Mouse (Mus musculus) neural tube, embryonic 15.5 days (tissue): ENCODE data around the gene Phospho1. TPM values are rescaled to one million over a fixed set of nuclear protein-coding genes. Genes with fewer than 3 reads are reported as not detected.

Experiments used
- ATAC-seq: fragments of 200-750 bp; cut with Nextera tagmentation; 2 replicates; pipeline ENCODE4 v1.8.0; 2017; ENCODE audit warnings: mild to moderate bottlenecking, moderate TSS enrichment, moderate library complexity; ENCODE audit not compliant: low FRiP score
- H3K27ac ChIP-seq: fragments of 300-500 bp; sonication (generic); replicated peaks from 2 replicates; pipeline ENCODE4 v1.5.1; 2015; ENCODE audit warnings: mild to moderate bottlenecking, inconsistent platforms
- H3K27me3 ChIP-seq: fragments of 300-500 bp; sonication (generic); replicated peaks from 2 replicates; pipeline ENCODE4 v1.6.1; 2015; ENCODE audit warnings: inconsistent platforms
- H3K36me3 ChIP-seq: fragments of 300-500 bp; sonication (generic); 2 replicates; pipeline ENCODE4 v1.6.1; 2015; ENCODE audit warnings: inconsistent platforms
- H3K4me1 ChIP-seq: fragments of 300-500 bp; sonication (generic); 2 replicates; pipeline ENCODE4 v1.6.1; 2015; ENCODE audit warnings: inconsistent platforms
- H3K4me2 ChIP-seq: fragments of 300-500 bp; sonication (generic); 2 replicates; pipeline ENCODE4 v1.6.1; 2015; ENCODE audit warnings: inconsistent platforms, mild to moderate bottlenecking, moderate library complexity
- H3K4me3 ChIP-seq: fragments of 300-500 bp; sonication (generic); replicated peaks from 2 replicates; pipeline ENCODE4 v1.5.1; 2015; ENCODE audit warnings: mild to moderate bottlenecking, inconsistent platforms
- H3K9ac ChIP-seq: fragments of 300-500 bp; sonication (generic); replicated peaks from 2 replicates; pipeline ENCODE4 v1.6.1; 2015; ENCODE audit warnings: mild to moderate bottlenecking, inconsistent platforms
- H3K9me3 ChIP-seq: fragments of 300-500 bp; sonication (generic); replicated peaks from 2 replicates; pipeline ENCODE4 v1.6.1; 2016; ENCODE audit warnings: inconsistent platforms
- WGBS: fragments of 180-500 bp; shearing (Covaris S2); methylation state at CpG from one replicate; pipeline ENCODE4 v1.1.7; 2015; ENCODE audit warnings: mixed read lengths; 5-methylcytosine and 5-hydroxymethylcytosine counted together
- polyA plus RNA-seq: library from polyadenylated mRNA; unstranded; fragments of >200 nt; fragmentation: Nextera tagmentation; extraction: Ambion mirVana; gene quantifications from 2 replicates; pipeline ENCODE4 v1.2.1, GENCODE M21; 2015

Phospho1 gene
- 0.64 TPM in 1 of 2 replicates, not detected in the other for polyA plus RNA-seq

- peak within 1 kb of the TSS; percentile 55 for H3K4me3 ChIP-seq
- peaks cover 58% of the 10 kb centered on the region for H3K27me3 ChIP-seq
- WGBS: under 1% methylated on average over 68 of the region's 78 CpGs
- H3K4me1 ChIP-seq: peaks cover 13% of the 10 kb centered on the region
- H3K9ac ChIP-seq: peak within 1 kb of the TSS; percentile 72
- ATAC-seq: peak; percentile 98
- no peaks in the 10 kb centered on the region for H3K36me3 ChIP-seq
- peak within 1 kb of the TSS; percentile 100 for H3K4me2 ChIP-seq
- H3K9me3 ChIP-seq: no peaks in the 10 kb centered on the region
- H3K27ac ChIP-seq: no peak within 1 kb of the TSS
Measured at GRCm38 (mm10) chr11:95824071-95824876, at the start of gene Phospho1. Gene Phospho1, plus strand, starts transcription at chr11:95824499.

- Histone ChIP-seq H3K9ac (no peak overlapping the region), H3K4me3 (no peak overlapping the region), H3K27ac (no peak overlapping the region), H3K27me3 (no peaks in the 10 kb centered on the region), H3K4me2 (no peak overlapping the region), H3K9me3 (no peaks in the 10 kb centered on the region), H3K36me3 (0 out of 2 replicates have a peak, but pooled peaks cover 4% of the 10 kb centered on the region), H3K4me1 (no peaks in the 10 kb centered on the region)
- no peak for ATAC-seq
- 83% methylated on average over 17 of the region's 17 CpGs for WGBS
Measured at GRCm38 (mm10) chr11:95777323-95778297, 46.7 kb upstream of the Phospho1 start.

- Histone ChIP-seq H3K4me1 (no peaks in the 10 kb centered on the region), H3K27me3 (no peaks in the 10 kb centered on the region), H3K9me3 (no peaks in the 10 kb centered on the region), H3K27ac (no peak overlapping the region), H3K36me3 (0 out of 2 replicates have a peak, but pooled peaks cover 4% of the 10 kb centered on the region), H3K4me3 (no peak overlapping the region), H3K9ac (no peak overlapping the region), H3K4me2 (no peak overlapping the region)
- 81% methylated on average over 4 of the region's 4 CpGs for WGBS
- no peak for ATAC-seq
Measured at GRCm38 (mm10) chr11:95778831-95779251, 45.5 kb upstream of the Phospho1 start.

GRCm38 (mm10) chr11:95779366-95779765 is 44.9 kb upstream of the Phospho1 start:
- Histone ChIP-seq H3K27ac (no peak overlapping the region), H3K9me3 (no peaks in the 10 kb centered on the region), H3K27me3 (no peaks in the 10 kb centered on the region), H3K9ac (no peak overlapping the region), H3K4me1 (no peaks in the 10 kb centered on the region), H3K36me3 (0 out of 2 replicates have a peak, but pooled peaks cover 4% of the 10 kb centered on the region), H3K4me3 (no peak overlapping the region), H3K4me2 (no peak overlapping the region)
- no peak for ATAC-seq
- 90% methylated on average over 4 of the region's 4 CpGs for WGBS

- 95% methylated on average over 8 of the region's 8 CpGs for WGBS
- no peaks in the 10 kb centered on the region for H3K4me1 ChIP-seq
- no peaks in the 10 kb centered on the region for H3K9me3 ChIP-seq
- no peak for ATAC-seq
- H3K36me3 ChIP-seq: 0 out of 2 replicates have a peak, but pooled peaks cover 4% of the 10 kb centered on the region
- no peak overlapping the region for H3K9ac ChIP-seq
- H3K27me3 ChIP-seq: no peaks in the 10 kb centered on the region
- H3K27ac ChIP-seq: no peak overlapping the region
- no peak overlapping the region for H3K4me3 ChIP-seq
- no peak overlapping the region for H3K4me2 ChIP-seq
Measured at GRCm38 (mm10) chr11:95780480-95780879, 43.8 kb upstream of the Phospho1 start.

GRCm38 (mm10) chr11:95781557-95781956 is 42.7 kb upstream of the Phospho1 start:
- Histone ChIP-seq H3K9ac (no peak overlapping the region), H3K4me3 (no peak overlapping the region), H3K27ac (no peak overlapping the region), H3K9me3 (no peaks in the 10 kb centered on the region), H3K27me3 (no peaks in the 10 kb centered on the region), H3K4me1 (no peaks in the 10 kb centered on the region), H3K4me2 (no peak overlapping the region), H3K36me3 (no peaks in the 10 kb centered on the region)
- WGBS: 85% methylated on average over 11 of the region's 11 CpGs
- no peak for ATAC-seq

- H3K9me3 ChIP-seq: no peaks in the 10 kb centered on the region
- H3K4me1 ChIP-seq: no peaks in the 10 kb centered on the region
- no peak overlapping the region for H3K4me2 ChIP-seq
- no peak overlapping the region for H3K4me3 ChIP-seq
- no peak overlapping the region for H3K27ac ChIP-seq
- H3K27me3 ChIP-seq: no peaks in the 10 kb centered on the region
- ATAC-seq: no peak
- no peak overlapping the region for H3K9ac ChIP-seq
- 87% methylated on average over 4 of the region's 4 CpGs for WGBS
- no peaks in the 10 kb centered on the region for H3K36me3 ChIP-seq
Measured at GRCm38 (mm10) chr11:95783457-95783856, 40.8 kb upstream of the Phospho1 start.

GRCm38 (mm10) chr11:95783958-95784357 is 40.3 kb upstream of the Phospho1 start:
- Histone ChIP-seq H3K4me1 (no peaks in the 10 kb centered on the region), H3K27ac (no peak overlapping the region), H3K9ac (no peak overlapping the region), H3K36me3 (no peaks in the 10 kb centered on the region), H3K4me3 (no peak overlapping the region), H3K9me3 (no peaks in the 10 kb centered on the region), H3K4me2 (no peak overlapping the region), H3K27me3 (no peaks in the 10 kb centered on the region)
- no peak for ATAC-seq
- 91% methylated on average over 9 of the region's 9 CpGs for WGBS

GRCm38 (mm10) chr11:95785675-95786074 is 38.6 kb upstream of the Phospho1 start:
- WGBS: 95% methylated on average over 4 of the region's 4 CpGs
- H3K4me3 ChIP-seq: no peak overlapping the region
- no peaks in the 10 kb centered on the region for H3K27me3 ChIP-seq

GRCm38 (mm10) chr11:95786511-95786910 is 37.8 kb upstream of the Phospho1 start:
- Histone ChIP-seq H3K9ac (no peak overlapping the region), H3K4me3 (no peak overlapping the region), H3K27ac (no peak overlapping the region), H3K36me3 (no peaks in the 10 kb centered on the region), H3K9me3 (no peaks in the 10 kb centered on the region), H3K4me1 (no peaks in the 10 kb centered on the region), H3K4me2 (no peak overlapping the region), H3K27me3 (no peaks in the 10 kb centered on the region)
- no peak for ATAC-seq
- WGBS: 90% methylated on average over 6 of the region's 6 CpGs

More at GRCm38 (mm10) chr11:95785675-95786074, 38.6 kb upstream of the Phospho1 start:
- H3K4me2 ChIP-seq: no peak overlapping the region
- ATAC-seq: no peak
- H3K9ac ChIP-seq: no peak overlapping the region
- H3K4me1 ChIP-seq: no peaks in the 10 kb centered on the region
- H3K36me3 ChIP-seq: no peaks in the 10 kb centered on the region
- H3K27ac ChIP-seq: no peak overlapping the region
- H3K9me3 ChIP-seq: no peaks in the 10 kb centered on the region

- Histone ChIP-seq H3K9me3 (no peaks in the 10 kb centered on the region), H3K4me1 (no peaks in the 10 kb centered on the region), H3K36me3 (no peaks in the 10 kb centered on the region), H3K4me2 (no peak overlapping the region), H3K27me3 (no peaks in the 10 kb centered on the region), H3K9ac (no peak overlapping the region), H3K27ac (no peak overlapping the region), H3K4me3 (no peak overlapping the region)
- ATAC-seq: no peak
- WGBS: 85% methylated on average over 8 of the region's 8 CpGs
Measured at GRCm38 (mm10) chr11:95789451-95789891, 34.8 kb upstream of the Phospho1 start.
